Mouse (Mus musculus): Measurements from ENCODE around the gene Cox11. TPM values are rescaled to one million over a fixed set of nuclear protein-coding genes. Genes with fewer than 3 reads are reported as not detected.

The Cox11 gene
- polyA plus RNA-seq, 1 experiment from 2014 or later, result 36.4 TPM

- Histone ChIP-seq H3K27ac (no peak overlapping the region), H3K9ac (no peak overlapping the region; the same call in 1 of the 2 replicates), H3K4me2 (no peak overlapping the region), H3K4me1 (replicated peaks) (peaks cover 21% of the 10 kb centered on the region), H3K9me3 (no peaks in the 10 kb centered on the region), H3K4me3 (no peak overlapping the region), H3K27me3 (no peaks in the 10 kb centered on the region), H3K36me3 (no peaks in the 10 kb centered on the region)
- 91% methylated on average over 3 of the region's 3 CpGs for WGBS
- no peak for ATAC-seq (ENCODE audit: low FRiP score)
Measured at GRCm38 (mm10) chr11:90634661-90635060, 3.3 kb upstream of the Cox11 start.

GRCm38 (mm10) chr11:90638312-90638830 is 398 bp downstream of the Cox11 start:
- peak; percentile 81 for ATAC-seq (ENCODE audit: low FRiP score)

GRCm38 (mm10) chr11:90649777-90650176 is 11.8 kb downstream of the Cox11 start:
- no peak overlapping the region for H3K27ac ChIP-seq
- no peak overlapping the region for H3K4me2 ChIP-seq
- no peak overlapping the region for H3K9ac ChIP-seq
- no peaks in the 10 kb centered on the region for H3K9me3 ChIP-seq
- peaks cover 54% of the 10 kb centered on the region for H3K36me3 ChIP-seq
- no peaks in the 10 kb centered on the region for H3K27me3 ChIP-seq
- no peak for ATAC-seq (ENCODE audit: low FRiP score)
- WGBS, result 92% methylated on average over 6 of the region's 6 CpGs
- no peaks in the 10 kb centered on the region for H3K4me1 ChIP-seq (replicated peaks)
- H3K4me3 ChIP-seq, result no peak overlapping the region

More at GRCm38 (mm10) chr11:90638312-90638830, 398 bp downstream of the Cox11 start:
- peaks cover 18% of the 10 kb centered on the region for H3K36me3 ChIP-seq
- peak overlapping the region; percentile 98 for H3K4me3 ChIP-seq
- peak overlapping the region; percentile 96 for H3K27ac ChIP-seq
- no peaks in the 10 kb centered on the region for H3K27me3 ChIP-seq
- H3K4me2 ChIP-seq, result peak overlapping the region; percentile 70
- H3K9me3 ChIP-seq, result no peaks in the 10 kb centered on the region
- peaks cover 31% of the 10 kb centered on the region for H3K4me1 ChIP-seq (replicated peaks)
- peak overlapping the region; percentile 99 for H3K9ac ChIP-seq
- under 1% methylated on average over 52 of the region's 54 CpGs for WGBS

- H3K36me3 ChIP-seq, result peaks cover 48% of the 10 kb centered on the region
- H3K9ac ChIP-seq, result no peak overlapping the region
- no peak overlapping the region for H3K4me3 ChIP-seq
- H3K4me1 ChIP-seq (replicated peaks), result no peaks in the 10 kb centered on the region
- ATAC-seq (ENCODE audit: low FRiP score), result no peak
- no peak overlapping the region for H3K27ac ChIP-seq
- H3K9me3 ChIP-seq, result no peaks in the 10 kb centered on the region
- WGBS, result 84% methylated on average over 9 of the region's 9 CpGs
- no peak overlapping the region for H3K4me2 ChIP-seq
- no peaks in the 10 kb centered on the region for H3K27me3 ChIP-seq
Measured at GRCm38 (mm10) chr11:90650231-90650885, 12.4 kb downstream of the Cox11 start.

GRCm38 (mm10) chr11:90652603-90653002 is 14.6 kb downstream of the Cox11 start:
- H3K9ac ChIP-seq, result no peak overlapping the region
- H3K4me3 ChIP-seq, result no peak overlapping the region
- H3K27me3 ChIP-seq, result no peaks in the 10 kb centered on the region
- 94% methylated on average over 4 of the region's 4 CpGs for WGBS
- H3K36me3 ChIP-seq, result peaks cover 48% of the 10 kb centered on the region
- H3K4me2 ChIP-seq, result no peak overlapping the region
- H3K9me3 ChIP-seq, result no peaks in the 10 kb centered on the region
- no peak for ATAC-seq (ENCODE audit: low FRiP score)
- H3K4me1 ChIP-seq (replicated peaks), result no peaks in the 10 kb centered on the region
- H3K27ac ChIP-seq, result no peak overlapping the region

- 90% methylated on average over 12 of the region's 12 CpGs for WGBS
- no peak for ATAC-seq (ENCODE audit: low FRiP score)
- H3K4me2 ChIP-seq, result no peak overlapping the region
- peaks cover 23% of the 10 kb centered on the region for H3K36me3 ChIP-seq
- H3K27me3 ChIP-seq, result no peaks in the 10 kb centered on the region
- no peak overlapping the region for H3K4me3 ChIP-seq
- no peak overlapping the region for H3K9ac ChIP-seq
- no peaks in the 10 kb centered on the region for H3K4me1 ChIP-seq (replicated peaks)
- H3K9me3 ChIP-seq, result no peaks in the 10 kb centered on the region
- no peak overlapping the region for H3K27ac ChIP-seq
Measured at GRCm38 (mm10) chr11:90657527-90657926, 19.6 kb downstream of the Cox11 start.

- no peak for ATAC-seq (ENCODE audit: low FRiP score)
- H3K36me3 ChIP-seq, result peaks cover 14% of the 10 kb centered on the region
- 89% methylated on average over 4 of the region's 4 CpGs for WGBS
- H3K9ac ChIP-seq, result no peak overlapping the region
- no peaks in the 10 kb centered on the region for H3K9me3 ChIP-seq
- no peak overlapping the region for H3K27ac ChIP-seq
- no peaks in the 10 kb centered on the region for H3K27me3 ChIP-seq
- no peak overlapping the region for H3K4me2 ChIP-seq
- no peak overlapping the region for H3K4me3 ChIP-seq
- peaks cover 23% of the 10 kb centered on the region for H3K4me1 ChIP-seq (replicated peaks)
Measured at GRCm38 (mm10) chr11:90660662-90661061, 22.7 kb downstream of the Cox11 start.

GRCm38 (mm10) chr11:90663052-90663451 is 25.1 kb downstream of the Cox11 start:
- ATAC-seq (ENCODE audit: low FRiP score), result no peak
- H3K36me3 ChIP-seq, result no peaks in the 10 kb centered on the region; the same call in 1 of the 2 replicates
- no peaks in the 10 kb centered on the region for H3K9me3 ChIP-seq
- 88% methylated on average over 3 of the region's 3 CpGs for WGBS
- no peaks in the 10 kb centered on the region for H3K27me3 ChIP-seq
- H3K27ac ChIP-seq, result no peak overlapping the region
- peaks cover 29% of the 10 kb centered on the region for H3K4me1 ChIP-seq (replicated peaks)
- H3K4me3 ChIP-seq, result no peak overlapping the region
- no peak overlapping the region for H3K9ac ChIP-seq
- no peak overlapping the region for H3K4me2 ChIP-seq

- Histone ChIP-seq H3K4me1 (replicated peaks) (peaks cover 29% of the 10 kb centered on the region), H3K4me2 (no peak overlapping the region), H3K4me3 (no peak overlapping the region), H3K27ac (peak overlapping the region; percentile 23; the same call in 1 of the 2 replicates), H3K27me3 (no peaks in the 10 kb centered on the region), H3K9ac (no peak overlapping the region), H3K9me3 (no peaks in the 10 kb centered on the region), H3K36me3 (no peaks in the 10 kb centered on the region; the same call in 1 of the 2 replicates)
- no peak for ATAC-seq (ENCODE audit: low FRiP score)
- 25% methylated on average over 5 of the region's 5 CpGs for WGBS
Measured at GRCm38 (mm10) chr11:90663618-90664297, 25.8 kb downstream of the Cox11 start.

GRCm38 (mm10) chr11:90664345-90664986 is 26.5 kb downstream of the Cox11 start:
- H3K36me3 ChIP-seq, result peaks cover under 1% of the 10 kb centered on the region; the same call in 1 of the 2 replicates
- no peak overlapping the region for H3K4me2 ChIP-seq
- H3K27me3 ChIP-seq, result no peaks in the 10 kb centered on the region
- peaks cover 29% of the 10 kb centered on the region for H3K4me1 ChIP-seq (replicated peaks)
- WGBS, result 28% methylated on average over 8 of the region's 8 CpGs
- no peak for ATAC-seq (ENCODE audit: low FRiP score)
- H3K4me3 ChIP-seq, result no peak overlapping the region
- H3K9ac ChIP-seq, result no peak overlapping the region
- no peaks in the 10 kb centered on the region for H3K9me3 ChIP-seq
- H3K27ac ChIP-seq, result 0 out of 2 replicates have a peak overlapping the region, but pooled peaks have one; percentile 20

GRCm38 (mm10) chr11:90665161-90665560 is 27.2 kb downstream of the Cox11 start:
- ATAC-seq (ENCODE audit: low FRiP score), result no peak
- Histone ChIP-seq H3K9me3 (no peaks in the 10 kb centered on the region), H3K4me3 (no peak overlapping the region), H3K4me1 (replicated peaks) (peaks cover 29% of the 10 kb centered on the region), H3K4me2 (no peak overlapping the region), H3K27ac (no peak overlapping the region), H3K9ac (no peak overlapping the region), H3K36me3 (peaks cover 6% of the 10 kb centered on the region; the same call in 1 of the 2 replicates), H3K27me3 (no peaks in the 10 kb centered on the region)
- 15% methylated on average over 6 of the region's 6 CpGs for WGBS

GRCm38 (mm10) chr11:90666144-90666757 is 28.3 kb downstream of the Cox11 start:
- WGBS, result 59% methylated on average over 3 of the region's 3 CpGs
- Histone ChIP-seq H3K9ac (no peak overlapping the region), H3K4me1 (replicated peaks) (peaks cover 29% of the 10 kb centered on the region), H3K4me3 (no peak overlapping the region), H3K4me2 (no peak overlapping the region), H3K27me3 (no peaks in the 10 kb centered on the region), H3K27ac (no peak overlapping the region), H3K9me3 (no peaks in the 10 kb centered on the region), H3K36me3 (peaks cover 6% of the 10 kb centered on the region; the same call in 1 of the 2 replicates)
- no peak for ATAC-seq (ENCODE audit: low FRiP score)
